Mouse (Mus musculus): ENCODE results near the gene Crtc1.

Gene Crtc1

GRCm38 (mm10) chr8:70419879-70420643 lies 19.3 kb downstream of the Crtc1 start:
- TF ChIP-seq GATA4 (IDR thresholded peaks at IDR 0.05; ENCODE audit: insufficient replicate concordance, low read length): no peak

GRCm38 (mm10) chr8:70418954-70419353 lies 20.4 kb downstream of the Crtc1 start:
- no peak for TF ChIP-seq GATA4 (IDR thresholded peaks at IDR 0.05; ENCODE audit: insufficient replicate concordance, low read length)

- TF ChIP-seq GATA4 (IDR thresholded peaks at IDR 0.05; ENCODE audit: insufficient replicate concordance, low read length): no peak
Observed at GRCm38 (mm10) chr8:70417914-70418313, 21.5 kb downstream of the Crtc1 start.

GRCm38 (mm10) chr8:70416941-70417340 lies 22.4 kb downstream of the Crtc1 start:
- TF ChIP-seq GATA4 (IDR thresholded peaks at IDR 0.05; ENCODE audit: insufficient replicate concordance, low read length): no peak

GRCm38 (mm10) chr8:70415540-70416451 lies 23.6 kb downstream of the Crtc1 start:
- TF ChIP-seq GATA4 (IDR thresholded peaks at IDR 0.05; ENCODE audit: insufficient replicate concordance, low read length): no peak

- TF ChIP-seq GATA4 (IDR thresholded peaks at IDR 0.05; ENCODE audit: insufficient replicate concordance, low read length): no peak
Observed at GRCm38 (mm10) chr8:70414310-70414946, 25.0 kb downstream of the Crtc1 start.

GRCm38 (mm10) chr8:70410281-70410680 lies 29.1 kb downstream of the Crtc1 start:
- no peak for TF ChIP-seq GATA4 (IDR thresholded peaks at IDR 0.05; ENCODE audit: insufficient replicate concordance, low read length)

GRCm38 (mm10) chr8:70409455-70409871 lies 29.9 kb downstream of the Crtc1 start:
- TF ChIP-seq GATA4 (IDR thresholded peaks at IDR 0.05; ENCODE audit: insufficient replicate concordance, low read length): no peak

GRCm38 (mm10) chr8:70409019-70409418 lies 30.4 kb downstream of the Crtc1 start:
- no peak for TF ChIP-seq GATA4 (IDR thresholded peaks at IDR 0.05; ENCODE audit: insufficient replicate concordance, low read length)

- no peak for TF ChIP-seq GATA4 (IDR thresholded peaks at IDR 0.05; ENCODE audit: insufficient replicate concordance, low read length)
Observed at GRCm38 (mm10) chr8:70408301-70408700, 31.1 kb downstream of the Crtc1 start.

- TF ChIP-seq GATA4 (IDR thresholded peaks at IDR 0.05; ENCODE audit: insufficient replicate concordance, low read length): no peak
Observed at GRCm38 (mm10) chr8:70406427-70407069, 32.8 kb downstream of the Crtc1 start.

- TF ChIP-seq GATA4 (IDR thresholded peaks at IDR 0.05; ENCODE audit: insufficient replicate concordance, low read length): no peak
Observed at GRCm38 (mm10) chr8:70405189-70405588, 34.2 kb downstream of the Crtc1 start.

GRCm38 (mm10) chr8:70404212-70404611 lies 35.2 kb downstream of the Crtc1 start:
- TF ChIP-seq GATA4 (IDR thresholded peaks at IDR 0.05; ENCODE audit: insufficient replicate concordance, low read length): no peak

- TF ChIP-seq GATA4 (IDR thresholded peaks at IDR 0.05; ENCODE audit: insufficient replicate concordance, low read length): no peak
Observed at GRCm38 (mm10) chr8:70397611-70398563, 41.5 kb downstream of the Crtc1 start.

All from liver, adult (tissue).